Mouse (Mus musculus) cerebellum, adult (tissue): Measurements from ENCODE around the gene Zfp981.
"Not testable (repeated sequence)": the region's sequence is repeated elsewhere in the genome, so short reads cannot be mapped to it uniquely, and the experiment has no call there.

ENCODE experiments used
- ATAC-seq: cut with Nextera tagmentation; 2 replicates; pipeline ENCODE4 v1.9.2; 2017; ENCODE audit warnings: mild to moderate bottlenecking, moderate library complexity, mixed read lengths; ENCODE audit not compliant: insufficient number of reproducible peaks, low FRiP score, low TSS enrichment

The Zfp981 gene

DNA sequence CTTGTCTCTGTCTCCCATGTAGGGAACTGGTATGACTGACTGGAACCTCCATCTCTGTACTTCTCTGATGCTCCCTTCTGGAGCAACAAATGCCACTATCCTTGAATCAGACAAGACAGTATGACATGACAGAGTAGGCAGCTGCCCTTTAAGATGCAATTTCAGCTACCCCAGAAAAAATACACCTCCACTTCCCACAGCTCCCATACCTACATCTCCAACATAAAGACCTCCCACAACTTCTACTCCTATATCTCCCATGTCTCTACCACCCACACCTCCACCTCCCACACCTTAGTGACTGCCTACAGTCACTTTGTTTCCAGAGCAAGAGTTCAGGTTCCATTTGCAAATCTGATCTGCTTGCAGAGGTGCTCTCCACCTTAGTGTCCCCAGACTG lies 17.2 kb upstream of the Zfp981 start:
- not testable (repeated sequence) for ATAC-seq

DNA sequence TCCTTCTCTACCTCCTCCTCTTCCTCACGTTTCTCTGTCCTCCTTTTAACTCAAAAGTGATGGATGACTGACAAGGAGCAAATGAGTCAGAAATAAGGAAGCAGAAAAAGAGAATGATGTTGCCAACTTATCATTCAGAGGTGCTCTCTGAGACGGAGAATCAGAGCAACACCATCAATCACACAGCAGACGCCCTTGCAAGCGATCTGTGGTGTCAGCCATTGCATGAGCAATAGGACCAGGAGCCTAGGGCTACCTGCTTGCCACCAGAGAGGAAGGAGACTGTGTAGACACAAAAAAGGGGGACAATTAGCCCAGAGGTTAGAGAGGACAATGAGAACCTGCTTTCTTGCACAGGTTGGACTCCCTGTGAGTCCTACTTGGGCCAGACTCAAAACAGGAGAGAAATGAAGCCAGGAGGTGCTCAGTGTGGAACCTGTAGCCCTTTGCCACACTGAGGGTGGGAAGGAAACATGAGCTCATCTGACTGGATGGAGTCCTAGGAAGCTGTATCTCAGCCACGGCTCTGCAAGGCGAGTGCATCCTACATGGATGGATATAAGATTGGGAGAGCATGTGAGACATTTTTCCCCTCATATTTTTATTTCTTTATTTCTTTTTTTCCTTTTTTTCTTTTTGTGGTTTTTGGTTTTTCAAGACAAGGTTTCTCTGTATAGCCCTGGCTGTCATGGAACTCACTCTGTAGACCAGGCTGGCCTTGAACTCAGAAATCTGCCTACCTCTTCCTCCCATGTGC lies 16.5 kb upstream of the Zfp981 start:
- ATAC-seq = not testable (repeated sequence)

DNA sequence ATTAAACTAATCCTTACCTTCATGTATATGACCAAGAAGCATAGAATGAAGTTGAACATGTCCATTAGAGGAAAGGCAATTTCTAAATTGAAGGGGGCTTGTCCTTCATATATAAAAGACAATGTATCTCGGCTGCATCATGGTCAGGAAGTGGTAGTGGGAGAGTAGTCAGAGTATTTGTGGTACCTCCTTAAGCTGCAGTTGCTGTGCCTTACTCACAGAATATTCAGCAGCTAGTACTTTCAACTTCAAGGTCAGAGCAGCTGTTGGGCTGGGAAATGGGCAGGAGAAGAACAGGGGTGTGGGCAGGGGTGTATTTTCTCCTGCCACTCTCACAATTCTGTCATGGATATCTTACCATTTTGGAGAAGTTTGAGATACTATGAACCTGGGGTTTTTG lies 15.1 kb upstream of the Zfp981 start:
- not testable (repeated sequence) for ATAC-seq

DNA sequence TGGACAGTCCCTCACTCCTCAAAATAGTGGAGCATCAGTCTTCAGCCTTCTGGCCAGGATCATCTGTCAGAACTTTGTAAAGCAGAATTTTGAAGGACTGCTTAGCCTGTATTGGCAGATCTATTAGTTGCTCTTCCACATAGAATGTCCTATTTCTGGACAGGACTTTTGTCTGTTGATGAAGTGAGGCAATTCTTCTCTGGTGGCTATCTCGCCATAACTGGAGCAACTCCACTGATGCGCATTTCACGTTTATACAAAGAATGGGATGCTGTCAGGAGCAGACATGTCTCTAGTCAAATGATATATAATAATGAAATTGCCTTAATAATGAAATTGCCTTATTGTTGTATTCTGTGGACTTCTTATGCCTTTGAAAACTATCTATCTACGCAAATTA lies 12.6 kb upstream of the Zfp981 start:
- not testable (repeated sequence) for ATAC-seq

DNA sequence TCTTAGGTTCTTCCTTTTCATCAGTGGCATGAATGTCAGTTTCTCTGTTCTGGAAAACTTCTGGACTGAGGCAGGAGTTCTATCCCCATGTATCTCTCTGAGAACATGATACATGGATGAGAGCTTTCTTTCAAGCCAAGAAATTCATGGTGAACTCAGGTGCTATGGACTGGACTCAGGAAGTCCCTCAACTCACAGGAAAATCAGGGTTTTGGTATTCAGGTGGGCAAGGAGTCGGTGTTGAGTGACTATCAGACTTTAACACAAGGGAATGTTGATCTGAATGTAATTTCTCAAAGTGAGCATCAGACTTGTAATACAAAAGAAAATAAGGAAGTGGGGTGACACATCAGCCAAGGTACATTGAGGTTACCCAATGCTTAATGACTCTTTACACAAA lies 9.8 kb upstream of the Zfp981 start:
- not testable (repeated sequence) for ATAC-seq

DNA sequence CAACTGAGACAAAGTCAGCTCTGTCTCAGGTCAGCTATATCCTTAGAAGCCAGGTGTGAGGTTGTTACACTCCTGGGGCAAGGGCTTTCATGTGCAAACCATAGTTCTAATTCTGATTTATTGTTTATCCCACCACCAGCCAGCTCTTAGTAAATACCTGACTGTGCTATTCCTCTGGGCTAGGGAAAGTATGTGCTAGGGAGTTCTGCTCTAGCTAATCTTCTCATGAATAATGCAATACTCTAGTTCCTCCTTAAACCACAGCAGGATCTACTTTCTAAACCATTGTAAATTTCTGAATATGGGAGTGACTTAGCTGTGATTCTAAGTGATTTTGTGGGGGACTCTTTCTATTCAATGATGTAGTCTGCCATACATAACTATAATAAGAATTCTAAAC lies 9.4 kb upstream of the Zfp981 start:
- no peak for ATAC-seq

DNA sequence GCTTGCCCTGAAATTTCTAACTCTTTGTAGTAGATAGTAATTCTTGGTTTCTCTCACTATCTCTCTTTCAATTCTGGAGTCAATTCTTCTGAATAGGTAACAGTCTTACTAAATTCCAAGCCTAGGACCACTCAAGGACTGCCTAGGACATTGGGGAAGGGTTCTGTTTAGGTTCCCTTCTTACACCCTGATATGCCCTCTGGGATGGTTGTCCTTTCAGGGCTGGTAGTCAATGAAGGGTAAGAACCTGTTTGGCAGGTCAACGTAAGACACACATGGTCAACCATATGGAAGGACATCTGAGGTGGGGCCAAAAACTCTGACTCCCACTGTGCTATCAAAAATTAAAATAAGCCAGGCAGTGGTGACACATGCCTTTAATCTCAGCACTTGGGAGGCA lies 9.0 kb upstream of the Zfp981 start:
- no peak for ATAC-seq

DNA sequence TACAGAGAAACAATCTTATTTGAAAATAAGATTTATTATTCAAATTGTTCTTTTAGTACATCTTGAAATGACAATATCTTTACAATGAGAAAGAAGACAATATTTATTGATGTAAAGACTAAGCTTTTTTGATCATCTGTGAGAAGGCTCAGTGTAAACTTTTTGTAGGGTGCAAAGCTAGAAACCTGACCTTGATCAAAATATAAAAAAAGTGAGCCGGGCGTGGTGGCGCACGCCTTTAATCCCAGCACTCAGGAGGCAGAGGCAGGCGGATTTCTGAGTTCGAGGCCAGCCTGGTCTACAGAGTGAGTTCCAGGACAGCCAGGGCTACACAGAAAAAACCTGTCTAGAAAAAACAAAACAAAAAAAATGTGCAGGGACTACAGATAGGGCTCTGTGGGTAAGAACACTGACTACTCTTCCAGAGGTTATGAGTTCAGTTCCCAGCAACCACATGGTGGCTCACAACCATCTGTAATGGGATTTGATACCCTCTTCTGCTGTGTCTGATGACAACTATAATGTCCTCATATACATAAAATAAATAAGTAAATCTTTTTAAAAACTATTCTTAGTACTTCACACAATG lies 8.4 kb upstream of the Zfp981 start:
- ATAC-seq = not testable (repeated sequence)

DNA sequence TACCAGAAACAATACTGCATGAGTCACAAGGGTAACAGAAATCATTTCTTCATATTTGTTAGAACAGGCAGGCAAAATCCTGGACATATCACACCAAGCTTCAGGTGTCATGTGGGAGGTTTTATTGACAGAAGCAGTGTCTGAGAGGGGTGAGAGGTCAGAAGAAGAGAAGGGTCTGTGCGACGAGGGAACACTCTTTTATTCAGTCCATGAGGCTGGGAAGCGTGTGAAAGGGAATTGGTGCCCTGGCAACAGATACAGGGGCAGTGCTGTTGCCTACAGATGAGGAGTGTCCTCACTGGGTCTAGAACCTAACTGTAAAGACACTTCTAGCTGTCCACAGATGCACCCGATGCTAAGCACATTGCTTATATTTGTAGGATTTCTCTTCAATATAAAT lies 6.8 kb upstream of the Zfp981 start:
- no peak for ATAC-seq

DNA sequence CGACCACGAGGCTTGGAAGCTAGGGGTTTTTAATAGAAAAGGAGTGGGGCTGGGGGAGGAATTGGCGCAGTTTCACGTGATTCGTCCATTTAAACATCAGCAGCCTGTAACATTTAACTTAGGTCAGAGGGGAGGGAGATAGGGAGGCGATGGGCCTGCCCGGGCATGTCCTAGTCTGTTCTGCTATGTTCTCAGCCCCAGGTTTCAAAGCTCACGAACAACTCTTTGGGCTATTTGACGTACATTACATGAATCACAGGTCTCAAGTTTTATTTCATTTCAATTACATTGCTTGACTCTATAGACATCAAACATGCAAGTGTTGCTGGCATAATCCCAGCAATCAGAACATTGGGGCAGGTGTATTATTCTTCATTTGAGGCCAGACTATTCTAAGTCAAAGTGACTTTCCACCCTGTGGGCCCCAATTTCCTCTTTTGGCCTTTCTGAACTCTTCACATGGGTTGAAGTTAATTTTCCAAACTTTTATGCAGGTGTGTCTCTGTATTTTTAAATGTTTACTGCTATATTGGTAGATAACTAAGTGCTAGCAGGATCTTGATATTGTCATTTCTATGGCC lies 4.0 kb upstream of the Zfp981 start:
- not testable (repeated sequence) for ATAC-seq

DNA sequence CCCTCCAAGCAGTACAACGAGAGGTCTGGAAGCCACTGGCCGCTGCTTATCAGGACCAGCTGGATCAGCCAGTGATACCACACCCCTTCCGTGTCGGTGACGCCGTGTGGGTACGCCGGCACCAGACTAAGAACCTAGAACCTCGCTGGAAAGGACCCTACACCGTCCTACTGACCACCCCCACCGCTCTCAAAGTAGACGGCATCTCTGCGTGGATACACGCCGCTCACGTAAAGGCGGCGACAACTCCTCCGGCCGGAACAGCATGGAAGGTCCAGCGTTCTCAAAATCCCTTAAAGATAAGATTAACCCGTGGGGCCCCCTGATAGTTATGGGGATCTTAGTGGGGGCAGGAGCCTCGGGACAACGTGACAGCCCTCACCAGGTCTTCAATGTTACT lies 7.2 kb downstream of the Zfp981 start:
- not testable (repeated sequence) for ATAC-seq

DNA sequence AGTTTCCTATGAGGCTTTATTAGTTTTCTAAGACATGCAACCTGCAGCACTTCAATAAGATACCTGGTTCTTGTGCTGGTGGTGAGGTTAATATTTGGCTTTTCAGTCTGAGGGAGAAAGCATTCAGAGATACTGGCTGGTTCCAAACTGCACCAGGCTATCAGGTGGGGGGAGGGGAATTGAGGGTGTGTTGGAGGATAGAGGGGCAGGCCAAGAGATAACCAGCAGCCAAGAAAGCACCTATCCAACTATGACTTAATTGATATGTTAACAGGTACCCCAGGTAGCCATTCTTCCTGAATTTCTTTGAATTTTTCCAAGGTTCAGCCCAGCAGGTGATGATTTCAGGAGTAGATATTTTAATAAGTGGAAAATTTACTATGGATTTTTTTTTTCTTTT lies 10.0 kb downstream of the Zfp981 start:
- ATAC-seq = not testable (repeated sequence)

DNA sequence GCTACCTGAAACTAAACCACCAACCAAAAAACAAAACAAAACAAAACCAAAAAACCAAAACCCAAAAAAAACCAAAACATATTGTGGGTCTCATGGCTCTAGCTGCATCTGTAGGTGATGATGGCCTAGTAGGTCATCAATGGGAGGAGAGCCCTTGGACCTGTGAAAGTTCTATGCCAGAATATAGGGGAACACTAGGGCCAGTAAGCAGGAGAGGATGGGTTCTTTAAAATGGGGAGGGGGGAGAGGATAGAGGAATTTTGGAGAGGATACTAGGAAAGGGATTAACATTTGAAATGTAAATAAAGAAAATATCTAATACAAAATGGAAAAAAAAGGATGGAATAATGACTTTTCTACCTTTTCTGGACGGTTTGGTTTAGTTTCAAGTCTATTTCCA lies 14.6 kb downstream of the Zfp981 start:
- ATAC-seq = no peak

DNA sequence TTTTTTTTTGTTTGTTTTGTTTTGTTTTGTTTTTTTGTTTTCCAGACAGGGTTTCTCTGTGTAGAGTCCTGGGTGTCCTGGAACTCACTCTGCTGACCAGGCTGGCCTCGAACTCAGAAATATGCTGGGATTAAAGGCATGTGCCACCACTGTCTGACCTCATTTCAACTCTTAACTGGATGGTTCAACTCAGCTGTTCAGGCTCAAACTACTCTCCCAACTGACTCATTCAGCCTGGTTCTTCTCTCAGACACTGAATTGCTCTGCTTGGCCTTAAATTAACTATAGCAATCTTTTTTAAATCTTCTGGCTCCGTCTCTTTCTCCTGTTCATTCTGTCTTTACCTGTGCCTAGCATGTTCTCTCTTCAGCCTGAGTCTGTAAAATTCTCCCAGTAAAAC lies 15.3 kb downstream of the Zfp981 start:
- ATAC-seq = not testable (repeated sequence)

DNA sequence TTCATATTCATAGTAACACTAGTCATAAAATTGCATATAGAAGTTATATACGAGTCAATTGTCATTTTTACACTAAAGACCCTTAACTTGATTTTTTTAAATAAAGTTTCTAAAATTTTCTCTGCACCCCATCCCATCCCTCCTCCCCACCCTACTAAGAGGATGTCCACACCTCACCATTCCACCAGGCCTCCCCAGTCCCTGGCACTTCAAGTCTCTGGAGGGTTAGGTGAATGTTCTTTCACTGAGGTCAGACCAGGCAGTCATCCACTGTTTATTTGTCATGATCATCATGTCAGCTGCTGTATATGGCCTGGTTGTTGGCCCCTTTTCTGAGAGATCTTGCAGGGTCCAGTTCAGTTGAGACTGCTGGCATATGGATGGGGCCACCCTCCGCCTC lies 18.9 kb downstream of the Zfp981 start:
- no peak for ATAC-seq

DNA sequence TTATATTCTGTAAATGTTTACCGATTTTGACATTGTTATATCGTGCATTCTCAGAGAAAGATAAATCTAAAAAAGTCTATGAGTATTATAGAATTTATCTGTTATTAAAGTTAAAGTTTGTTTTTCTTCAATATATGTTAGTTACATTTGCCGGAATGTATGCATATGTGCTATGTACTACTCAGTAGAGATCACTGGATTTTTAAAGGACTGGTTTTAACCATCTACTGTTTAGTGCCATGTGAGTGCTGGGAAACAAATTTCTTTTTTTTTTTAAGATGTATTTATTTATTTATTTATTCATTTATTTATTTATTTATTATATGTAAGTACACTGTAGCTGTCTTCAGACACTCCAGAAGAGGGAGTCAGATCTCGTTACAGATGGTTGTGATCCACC lies 32.7 kb downstream of the Zfp981 start:
- no peak for ATAC-seq

DNA sequence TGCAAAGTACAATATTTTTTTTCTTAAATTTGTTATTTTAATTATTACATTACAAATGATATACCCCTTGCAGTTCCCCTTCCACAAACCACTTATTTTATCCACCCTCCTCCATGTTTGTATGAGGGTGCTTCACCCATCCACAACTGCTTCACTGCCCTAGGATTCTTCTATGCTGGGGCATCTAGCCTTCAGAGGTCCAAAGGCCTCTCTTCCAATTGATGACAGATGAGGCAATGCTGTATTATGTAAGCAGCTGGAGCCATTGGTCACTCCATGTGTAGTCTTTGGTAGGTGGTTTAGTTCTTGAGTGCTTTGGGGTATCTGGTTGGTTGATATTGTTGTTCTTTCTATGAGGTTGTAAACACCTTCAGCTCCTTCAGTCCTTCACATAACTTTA lies 34.1 kb downstream of the Zfp981 start:
- ATAC-seq = no peak

DNA sequence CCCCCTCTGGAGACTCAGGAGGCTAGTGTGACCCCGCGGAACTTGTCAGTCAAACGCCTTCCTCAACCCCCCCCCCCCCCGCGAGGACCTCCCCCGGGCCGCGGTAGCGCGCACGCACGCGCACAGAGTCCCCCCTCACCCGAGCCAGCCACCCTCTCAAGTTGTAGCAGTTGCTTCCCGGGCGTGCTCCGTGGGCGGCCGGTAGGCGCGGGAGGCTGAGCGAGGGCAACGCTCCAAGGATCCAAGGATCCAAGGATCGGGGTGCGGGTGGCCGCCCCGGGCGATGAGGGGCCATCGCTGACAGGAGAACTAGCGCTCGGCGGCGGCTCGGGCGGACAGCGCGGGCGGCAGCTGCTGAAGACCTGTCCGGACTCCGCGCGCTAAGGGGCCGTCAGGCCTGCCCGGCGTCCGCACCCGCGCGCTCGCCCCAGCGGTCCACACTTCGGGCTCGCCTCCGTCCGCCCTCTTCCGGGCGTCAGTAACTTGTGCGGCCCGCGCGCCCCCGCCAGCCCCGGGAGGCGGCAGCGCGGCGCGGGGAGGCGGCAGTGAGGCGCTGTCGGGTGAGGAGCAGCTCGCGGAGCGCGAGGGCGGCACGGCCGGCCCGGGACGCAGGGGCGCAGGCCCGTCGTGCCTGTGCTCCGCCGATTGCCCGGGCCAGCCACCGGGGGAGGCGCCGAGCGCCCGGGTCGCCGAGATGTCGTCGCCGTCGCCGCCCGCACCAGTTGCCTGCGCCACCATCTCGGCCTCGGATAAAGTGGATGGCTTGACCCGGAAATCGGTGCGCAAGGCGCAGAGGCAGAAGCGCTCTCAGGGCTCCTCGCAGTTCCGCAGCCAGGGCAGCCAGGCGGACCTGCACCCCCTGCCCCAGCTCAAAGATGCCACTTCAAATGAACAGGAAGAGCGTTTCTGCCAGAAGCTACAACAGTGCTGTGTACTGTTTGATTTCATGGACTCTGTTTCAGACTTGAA lies 78.4 kb downstream of the Zfp981 start:
- not testable (repeated sequence) for ATAC-seq
